Mouse (Mus musculus) embryonic facial prominence, embryonic 13.5 days (tissue): Measurements from ENCODE around the gene Stpg1. TPM values are rescaled to one million over a fixed set of nuclear protein-coding genes. Genes with fewer than 3 reads are reported as not detected.

Experiments
- ATAC-seq: fragments of 200-750 bp; cut with Nextera tagmentation; 2 replicates; pipeline ENCODE4 v1.8.0; 2017; ENCODE audit warnings: low read depth; ENCODE audit not compliant: insufficient number of reproducible peaks, insufficient read depth, low FRiP score, low TSS enrichment
- H3K27ac ChIP-seq: fragments of 300-500 bp; sonication (generic); 2 replicates; pipeline ENCODE4 v1.5.1; 2015; ENCODE audit warnings: moderate library complexity, mild to moderate bottlenecking, inconsistent platforms
- H3K27me3 ChIP-seq: fragments of 300-500 bp; sonication (generic); 2 replicates; pipeline ENCODE4 v1.6.1; 2015; ENCODE audit warnings: mild to moderate bottlenecking, inconsistent platforms
- H3K36me3 ChIP-seq: fragments of 300-500 bp; sonication (generic); 2 replicates; pipeline ENCODE4 v1.6.1; 2015; ENCODE audit warnings: mild to moderate bottlenecking, inconsistent platforms
- H3K4me1 ChIP-seq: fragments of 300-500 bp; sonication (generic); 2 replicates; pipeline ENCODE4 v1.6.1; 2015; ENCODE audit warnings: inconsistent platforms
- H3K4me2 ChIP-seq: fragments of 300-500 bp; sonication (generic); 2 replicates; pipeline ENCODE4 v1.6.1; 2015; ENCODE audit warnings: moderate library complexity, mild to moderate bottlenecking, inconsistent platforms
- H3K4me3 ChIP-seq: fragments of 300-500 bp; sonication (generic); 2 replicates; pipeline ENCODE4 v1.5.1; 2015; ENCODE audit warnings: mild to moderate bottlenecking, inconsistent platforms
- H3K9ac ChIP-seq: fragments of 300-500 bp; sonication (generic); 2 replicates; pipeline ENCODE4 v1.6.1; 2015; ENCODE audit warnings: mild to moderate bottlenecking, inconsistent platforms
- H3K9me3 ChIP-seq: fragments of 300-500 bp; sonication (generic); 2 replicates; pipeline ENCODE4 v1.6.1; 2016; ENCODE audit warnings: inconsistent platforms
- WGBS: fragments of 180-500 bp; shearing (Covaris S2); methylation state at CpG from one replicate; pipeline ENCODE4 v1.1.7; 2015; ENCODE audit warnings: mixed read lengths; 5-methylcytosine and 5-hydroxymethylcytosine counted together
- polyA plus RNA-seq: library from polyadenylated mRNA; unstranded; fragments of >200 nt; fragmentation: Nextera tagmentation; extraction: Ambion mirVana; gene quantifications from 2 replicates; pipeline ENCODE4 v1.2.1, GENCODE M21; 2015

Stpg1 gene
- polyA plus RNA-seq, 1 experiment from 2014 or later = not detected

- WGBS = 97% methylated on average over 3 of the region's 3 CpGs
- H3K36me3 ChIP-seq = no peaks in the 10 kb centered on the region
Measured at GRCm38 (mm10) chr4:135535021-135535420, 40.4 kb downstream of the Stpg1 start.

GRCm38 (mm10) chr4:135539056-135539455 lies 44.5 kb downstream of the Stpg1 start:
- WGBS = 78% methylated on average over 12 of the region's 12 CpGs
- Histone ChIP-seq H3K27me3 (no peaks in the 10 kb centered on the region), H3K9me3 (no peaks in the 10 kb centered on the region), H3K4me1 (peaks cover 3% of the 10 kb centered on the region), H3K4me3 (no peak overlapping the region), H3K4me2 (no peak overlapping the region), H3K9ac (no peak overlapping the region), H3K36me3 (no peaks in the 10 kb centered on the region), H3K27ac (no peak overlapping the region)
- no peak for ATAC-seq

More at GRCm38 (mm10) chr4:135535021-135535420, 40.4 kb downstream of the Stpg1 start:
- Histone ChIP-seq H3K9ac (no peak overlapping the region), H3K9me3 (peaks cover 6% of the 10 kb centered on the region; the same call in 1 of the 2 replicates), H3K4me3 (no peak overlapping the region), H3K4me2 (no peak overlapping the region), H3K27ac (no peak overlapping the region), H3K4me1 (peaks cover 4% of the 10 kb centered on the region; the same call in 1 of the 2 replicates), H3K27me3 (no peaks in the 10 kb centered on the region)
- no peak for ATAC-seq

- no peak overlapping the region for H3K4me3 ChIP-seq
- no peaks in the 10 kb centered on the region for H3K36me3 ChIP-seq
- WGBS = 71% methylated on average over 9 of the region's 9 CpGs
- H3K9ac ChIP-seq = no peak overlapping the region
- no peak overlapping the region for H3K4me2 ChIP-seq
- H3K27me3 ChIP-seq = no peaks in the 10 kb centered on the region
- no peak for ATAC-seq
- H3K27ac ChIP-seq = no peak overlapping the region
- no peaks in the 10 kb centered on the region for H3K9me3 ChIP-seq
- peaks cover 13% of the 10 kb centered on the region for H3K4me1 ChIP-seq
Measured at GRCm38 (mm10) chr4:135540057-135540456, 45.5 kb downstream of the Stpg1 start.

GRCm38 (mm10) chr4:135544284-135544683 lies 49.7 kb downstream of the Stpg1 start:
- Histone ChIP-seq H3K9me3 (no peaks in the 10 kb centered on the region), H3K36me3 (no peaks in the 10 kb centered on the region), H3K4me2 (peak overlapping the region; percentile 55; the same call in 1 of the 2 replicates), H3K27me3 (no peaks in the 10 kb centered on the region), H3K27ac (peak overlapping the region; percentile 60; the same call in 1 of the 2 replicates), H3K9ac (no peak overlapping the region), H3K4me1 (peaks cover 51% of the 10 kb centered on the region), H3K4me3 (no peak overlapping the region)
- 67% methylated on average over 2 of the region's 2 CpGs for WGBS
- no peak for ATAC-seq

GRCm38 (mm10) chr4:135545080-135545511 lies 50.5 kb downstream of the Stpg1 start:
- Histone ChIP-seq H3K9me3 (no peaks in the 10 kb centered on the region), H3K27me3 (no peaks in the 10 kb centered on the region), H3K4me1 (peaks cover 59% of the 10 kb centered on the region), H3K4me2 (peak overlapping the region; percentile 55), H3K4me3 (peak overlapping the region; percentile 23), H3K36me3 (no peaks in the 10 kb centered on the region), H3K9ac (0 out of 2 replicates have a peak overlapping the region, but pooled peaks have one; percentile 6), H3K27ac (peak overlapping the region; percentile 71)
- 8% methylated on average over 8 of the region's 8 CpGs for WGBS
- 0 out of 2 replicates have a peak, but pooled peaks have one; percentile 16 for ATAC-seq

GRCm38 (mm10) chr4:135546008-135546407 lies 51.4 kb downstream of the Stpg1 start:
- Histone ChIP-seq H3K4me3 (no peak overlapping the region), H3K27me3 (no peaks in the 10 kb centered on the region; the same call in 1 of the 2 replicates), H3K9me3 (no peaks in the 10 kb centered on the region), H3K36me3 (no peaks in the 10 kb centered on the region), H3K4me2 (no peak overlapping the region), H3K4me1 (peaks cover 64% of the 10 kb centered on the region), H3K27ac (peak overlapping the region; percentile 71), H3K9ac (no peak overlapping the region)
- WGBS = 82% methylated on average over 7 of the region's 7 CpGs
- no peak for ATAC-seq

- Histone ChIP-seq H3K4me2 (no peak overlapping the region), H3K9me3 (no peaks in the 10 kb centered on the region), H3K4me1 (peaks cover 67% of the 10 kb centered on the region), H3K9ac (no peak overlapping the region), H3K4me3 (no peak overlapping the region), H3K27ac (no peak overlapping the region), H3K36me3 (no peaks in the 10 kb centered on the region), H3K27me3 (no peaks in the 10 kb centered on the region; the same call in 1 of the 2 replicates)
- 83% methylated on average over 4 of the region's 4 CpGs for WGBS
- ATAC-seq = no peak
Measured at GRCm38 (mm10) chr4:135546793-135547192, 52.2 kb downstream of the Stpg1 start.

- ATAC-seq = no peak
- 62% methylated on average over 14 of the region's 14 CpGs for WGBS
- no peaks in the 10 kb centered on the region for H3K36me3 ChIP-seq
- peak overlapping the region; percentile 46; the same call in 1 of the 2 replicates for H3K9ac ChIP-seq
- no peaks in the 10 kb centered on the region; the same call in 1 of the 2 replicates for H3K27me3 ChIP-seq
- H3K4me1 ChIP-seq = peaks cover 75% of the 10 kb centered on the region
- peak overlapping the region; percentile 51; the same call in 1 of the 2 replicates for H3K27ac ChIP-seq
- no peak overlapping the region for H3K4me2 ChIP-seq
- no peaks in the 10 kb centered on the region for H3K9me3 ChIP-seq
- H3K4me3 ChIP-seq = no peak overlapping the region
Measured at GRCm38 (mm10) chr4:135547551-135547950, 53.0 kb downstream of the Stpg1 start.

- no peak overlapping the region for H3K4me3 ChIP-seq
- H3K9me3 ChIP-seq = no peaks in the 10 kb centered on the region
- ATAC-seq = no peak
- no peaks in the 10 kb centered on the region for H3K36me3 ChIP-seq
- no peak overlapping the region for H3K9ac ChIP-seq
- 13% methylated on average over 7 of the region's 7 CpGs for WGBS
- H3K4me2 ChIP-seq = no peak overlapping the region
- H3K4me1 ChIP-seq = peaks cover 78% of the 10 kb centered on the region
- H3K27me3 ChIP-seq = no peaks in the 10 kb centered on the region; the same call in 1 of the 2 replicates
- peak overlapping the region; percentile 51; the same call in 1 of the 2 replicates for H3K27ac ChIP-seq
Measured at GRCm38 (mm10) chr4:135548108-135548507, 53.5 kb downstream of the Stpg1 start.

- Histone ChIP-seq H3K4me3 (no peak overlapping the region), H3K36me3 (no peaks in the 10 kb centered on the region), H3K9me3 (no peaks in the 10 kb centered on the region), H3K4me2 (no peak overlapping the region), H3K4me1 (peaks cover 82% of the 10 kb centered on the region), H3K27ac (no peak overlapping the region; the same call in 1 of the 2 replicates), H3K9ac (no peak overlapping the region), H3K27me3 (no peaks in the 10 kb centered on the region; the same call in 1 of the 2 replicates)
- no peak for ATAC-seq
- WGBS = 31% methylated on average over 9 of the region's 9 CpGs
Measured at GRCm38 (mm10) chr4:135548521-135549077, 54.0 kb downstream of the Stpg1 start.

- no peak overlapping the region for H3K9ac ChIP-seq
- ATAC-seq = no peak
- H3K27me3 ChIP-seq = no peaks in the 10 kb centered on the region; the same call in 1 of the 2 replicates
- H3K4me1 ChIP-seq = peaks cover 76% of the 10 kb centered on the region
- H3K9me3 ChIP-seq = no peaks in the 10 kb centered on the region
- H3K4me2 ChIP-seq = no peak overlapping the region
- peak overlapping the region; percentile 23; the same call in 1 of the 2 replicates for H3K27ac ChIP-seq
- no peaks in the 10 kb centered on the region for H3K36me3 ChIP-seq
- no peak overlapping the region for H3K4me3 ChIP-seq
- WGBS = 49% methylated on average over 6 of the region's 6 CpGs
Measured at GRCm38 (mm10) chr4:135549323-135549722, 54.7 kb downstream of the Stpg1 start.

GRCm38 (mm10) chr4:135563794-135564193 lies 69.2 kb downstream of the Stpg1 start:
- WGBS = 56% methylated on average over 2 of the region's 2 CpGs
- H3K9ac ChIP-seq = no peak overlapping the region
- no peak overlapping the region for H3K4me2 ChIP-seq
- no peak for ATAC-seq
- no peak overlapping the region for H3K4me3 ChIP-seq
- no peak overlapping the region; the same call in 1 of the 2 replicates for H3K27ac ChIP-seq
- peaks cover 32% of the 10 kb centered on the region for H3K27me3 ChIP-seq
- H3K4me1 ChIP-seq = peaks cover 41% of the 10 kb centered on the region
- no peaks in the 10 kb centered on the region for H3K36me3 ChIP-seq
- H3K9me3 ChIP-seq = no peaks in the 10 kb centered on the region
